Mouse (Mus musculus): ENCODE data around the gene Pex6. TPM values are rescaled to one million over a fixed set of nuclear protein-coding genes. Genes with fewer than 3 reads are reported as not detected.

The Pex6 gene
- polyA plus RNA-seq, 1 experiment = 68.2 TPM

DNA sequence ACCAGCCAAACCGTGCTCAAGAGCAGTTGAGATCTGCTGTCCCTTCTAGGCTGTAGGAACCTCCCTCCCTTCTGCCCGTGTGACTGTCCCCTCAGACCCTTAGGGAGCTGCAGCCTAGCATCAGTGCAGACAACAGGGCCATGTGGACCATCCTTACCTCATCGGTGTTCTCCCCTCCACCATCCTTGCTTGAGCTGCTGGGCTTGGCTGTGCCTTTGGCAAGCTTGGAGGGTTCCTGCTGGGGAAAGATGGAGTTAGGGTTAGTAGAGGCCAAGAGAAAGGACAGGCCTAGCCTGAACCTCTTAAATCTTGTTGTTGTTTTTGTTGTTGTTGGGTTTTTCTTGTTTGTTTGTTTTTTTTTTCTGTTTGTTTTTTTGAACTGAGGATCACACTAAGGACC lies 11.4 kb upstream of the Pex6 start:
- no peak for TF ChIP-seq POLR2A (IDR thresholded peaks at IDR 0.05; ENCODE audit: low read depth, low read length)
- no peak for TF ChIP-seq CTCF (conservative IDR thresholded peaks at IDR 0.05; ENCODE audit: insufficient read depth, insufficient read length, low read depth, low read length)
- WGBS = 79% methylated on average over 3 of the region's 3 CpGs
- no peak overlapping the region for H3K4me3 ChIP-seq (ENCODE audit: insufficient read depth, low read depth, low read length)
- no peaks in the 10 kb centered on the region for H3K36me3 ChIP-seq (ENCODE audit: control insufficient read depth, insufficient read depth, low read length)
- H3K27ac ChIP-seq (ENCODE audit: insufficient read depth, low read depth, low read length) = no peak overlapping the region
- DNase-seq = no peak
- no peaks in the 10 kb centered on the region for H3K27me3 ChIP-seq (replicated peaks; ENCODE audit: control insufficient read depth, insufficient read depth, low read length)
- peaks cover 3% of the 10 kb centered on the region; the same call in 1 of the 2 replicates for H3K4me1 ChIP-seq (ENCODE audit: control insufficient read depth, insufficient read depth, low read length)

DNA sequence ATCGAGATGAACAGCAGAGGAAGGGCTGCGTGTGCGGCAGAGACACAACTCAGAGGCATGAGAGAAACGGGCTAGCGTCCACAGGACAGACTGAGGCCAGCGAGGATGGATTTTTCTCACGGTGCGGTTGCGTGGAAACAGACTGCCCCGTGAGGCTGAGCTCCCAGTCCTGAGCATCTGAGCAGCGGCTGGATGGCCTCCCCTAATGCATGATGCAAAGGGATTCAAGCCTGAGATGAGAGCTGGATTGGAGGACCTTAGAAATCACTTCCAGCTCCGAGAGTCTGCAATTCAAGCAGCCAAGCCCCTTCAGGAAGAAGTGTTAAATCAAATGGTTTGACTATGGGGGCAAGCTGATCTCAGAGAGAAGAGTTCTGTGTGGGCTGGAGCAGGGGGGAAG lies 9.8 kb upstream of the Pex6 start:
- Histone ChIP-seq H3K27me3 (replicated peaks; ENCODE audit: control insufficient read depth, insufficient read depth, low read length) (no peaks in the 10 kb centered on the region), H3K27ac (ENCODE audit: insufficient read depth, low read depth, low read length) (no peak overlapping the region), H3K4me1 (ENCODE audit: control insufficient read depth, insufficient read depth, low read length) (peaks cover 3% of the 10 kb centered on the region; the same call in 1 of the 2 replicates), H3K36me3 (ENCODE audit: control insufficient read depth, insufficient read depth, low read length) (no peaks in the 10 kb centered on the region), H3K4me3 (ENCODE audit: insufficient read depth, low read depth, low read length) (no peak overlapping the region)
- TF ChIP-seq POLR2A (IDR thresholded peaks at IDR 0.05; ENCODE audit: low read depth, low read length) (no peak), CTCF (conservative IDR thresholded peaks at IDR 0.05; ENCODE audit: insufficient read depth, insufficient read length, low read depth, low read length) (no peak)
- no peak for DNase-seq
- 63% methylated on average over 12 of the region's 12 CpGs for WGBS

DNA sequence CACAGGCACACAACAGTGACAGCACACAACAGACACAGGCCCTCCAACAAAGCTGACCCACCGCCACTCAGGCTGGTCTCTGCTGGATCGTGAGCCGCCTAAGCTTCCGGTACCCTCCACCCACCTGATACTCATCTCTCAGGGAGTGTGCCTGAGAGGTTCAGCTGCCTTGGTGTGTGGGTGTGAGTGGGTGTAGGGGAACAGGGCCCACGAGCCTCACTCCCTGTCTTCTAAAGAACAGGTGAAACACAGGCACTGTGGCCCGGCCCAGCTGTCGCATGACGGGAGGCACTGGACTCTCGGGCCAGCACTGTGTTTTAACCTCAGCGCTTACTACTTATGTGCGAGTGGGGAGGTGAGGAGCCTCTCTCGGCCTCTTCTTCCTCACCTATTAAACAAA lies 9.2 kb upstream of the Pex6 start:
- TF ChIP-seq POLR2A (IDR thresholded peaks at IDR 0.05; ENCODE audit: low read depth, low read length) = no peak
- TF ChIP-seq CTCF (conservative IDR thresholded peaks at IDR 0.05; ENCODE audit: insufficient read depth, insufficient read length, low read depth, low read length) = no peak
- Histone ChIP-seq H3K4me3 (ENCODE audit: insufficient read depth, low read depth, low read length) (no peak overlapping the region), H3K4me1 (ENCODE audit: control insufficient read depth, insufficient read depth, low read length) (peaks cover 3% of the 10 kb centered on the region; the same call in 1 of the 2 replicates), H3K27me3 (replicated peaks; ENCODE audit: control insufficient read depth, insufficient read depth, low read length) (no peaks in the 10 kb centered on the region), H3K27ac (ENCODE audit: insufficient read depth, low read depth, low read length) (no peak overlapping the region), H3K36me3 (ENCODE audit: control insufficient read depth, insufficient read depth, low read length) (no peaks in the 10 kb centered on the region)
- DNase-seq = no peak
- WGBS = 85% methylated on average over 12 of the region's 12 CpGs

DNA sequence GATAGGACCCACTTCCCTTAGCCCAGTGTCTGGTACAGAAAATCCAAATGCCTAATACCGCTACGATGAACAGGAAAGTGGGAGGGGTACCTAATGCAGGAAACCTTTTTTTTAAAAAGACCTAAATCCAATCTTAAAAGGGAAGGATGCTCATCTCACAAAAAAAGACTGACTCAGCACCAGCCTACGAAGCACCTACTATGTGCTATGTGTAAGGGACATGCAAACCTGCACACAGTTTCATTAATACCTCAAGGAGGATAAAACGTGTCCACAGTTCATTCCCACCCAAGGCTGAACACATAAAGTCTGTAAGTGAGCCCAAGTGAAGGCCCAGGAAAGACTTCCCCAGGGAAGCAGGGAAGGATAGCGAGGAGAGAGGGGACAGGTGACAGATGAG lies 8.8 kb upstream of the Pex6 start:
- Histone ChIP-seq H3K36me3 (ENCODE audit: control insufficient read depth, insufficient read depth, low read length) (no peaks in the 10 kb centered on the region), H3K4me3 (ENCODE audit: insufficient read depth, low read depth, low read length) (no peak overlapping the region), H3K27me3 (replicated peaks; ENCODE audit: control insufficient read depth, insufficient read depth, low read length) (no peaks in the 10 kb centered on the region), H3K4me1 (ENCODE audit: control insufficient read depth, insufficient read depth, low read length) (peaks cover 3% of the 10 kb centered on the region; the same call in 1 of the 2 replicates), H3K27ac (ENCODE audit: insufficient read depth, low read depth, low read length) (no peak overlapping the region)
- DNase-seq = no peak
- whole genome bisulfite sequencing = 85% methylated on average over 5 of the region's 5 CpGs
- TF ChIP-seq POLR2A (IDR thresholded peaks at IDR 0.05; ENCODE audit: low read depth, low read length) (no peak), CTCF (conservative IDR thresholded peaks at IDR 0.05; ENCODE audit: insufficient read depth, insufficient read length, low read depth, low read length) (no peak)

DNA sequence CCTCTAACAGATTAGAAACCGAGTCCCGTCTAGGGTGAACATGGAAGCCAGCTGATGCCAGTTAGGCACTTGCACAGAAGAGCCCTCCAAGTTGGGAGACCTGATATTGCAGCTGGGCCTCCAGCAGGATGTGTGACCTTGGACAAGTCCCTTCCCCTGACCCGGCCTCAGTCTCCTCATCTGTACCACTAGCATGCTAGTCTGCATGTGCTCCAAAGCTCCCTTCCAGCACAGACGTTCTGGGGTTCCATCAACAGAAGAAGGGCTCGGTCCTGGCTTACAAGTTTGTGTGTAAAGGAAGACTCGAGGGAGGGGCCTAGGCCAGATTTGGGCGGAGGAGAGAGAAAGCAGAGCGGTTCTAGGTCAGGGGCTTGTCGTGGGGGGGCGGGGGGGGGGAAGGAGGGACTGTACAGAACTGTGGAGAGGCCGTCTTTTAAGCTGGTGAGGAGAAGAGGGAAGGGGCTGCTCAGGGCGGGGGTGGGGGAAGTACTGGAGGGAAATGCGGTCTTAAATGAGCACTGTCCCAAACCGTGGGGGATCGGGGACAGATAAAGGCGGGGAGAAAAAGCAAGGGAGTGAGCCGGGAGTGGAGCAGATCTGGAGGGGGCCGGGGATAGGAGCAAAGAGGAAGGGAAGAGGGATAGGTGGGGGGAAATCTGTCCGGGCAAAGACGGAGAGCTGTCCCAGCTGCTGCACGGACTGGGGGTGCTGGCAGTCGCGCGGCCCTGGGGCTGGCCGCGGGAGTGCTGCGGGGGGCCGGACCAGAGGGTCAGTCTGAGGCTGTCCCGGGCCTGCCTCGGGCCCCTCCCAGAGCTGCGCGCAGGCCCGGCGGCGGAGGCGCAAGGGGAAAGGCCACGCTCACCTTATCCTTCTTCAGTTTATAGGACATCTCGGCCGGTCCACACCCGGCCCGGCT lies 7.0 kb upstream of the Pex6 start:
- Histone ChIP-seq H3K4me3 (ENCODE audit: insufficient read depth, low read depth, low read length) (peak overlapping the region; percentile 76), H3K36me3 (ENCODE audit: control insufficient read depth, insufficient read depth, low read length) (no peaks in the 10 kb centered on the region), H3K27ac (ENCODE audit: insufficient read depth, low read depth, low read length) (peak overlapping the region; percentile 44), H3K4me1 (ENCODE audit: control insufficient read depth, insufficient read depth, low read length) (peaks cover 3% of the 10 kb centered on the region; the same call in 1 of the 2 replicates), H3K27me3 (replicated peaks; ENCODE audit: control insufficient read depth, insufficient read depth, low read length) (no peaks in the 10 kb centered on the region)
- DNase-seq = no peak
- WGBS = 6% methylated on average over 41 of the region's 41 CpGs
- TF ChIP-seq CTCF (conservative IDR thresholded peaks at IDR 0.05; ENCODE audit: insufficient read depth, insufficient read length, low read depth, low read length) (no peak), POLR2A (IDR thresholded peaks at IDR 0.05; ENCODE audit: low read depth, low read length) (no peak)

DNA sequence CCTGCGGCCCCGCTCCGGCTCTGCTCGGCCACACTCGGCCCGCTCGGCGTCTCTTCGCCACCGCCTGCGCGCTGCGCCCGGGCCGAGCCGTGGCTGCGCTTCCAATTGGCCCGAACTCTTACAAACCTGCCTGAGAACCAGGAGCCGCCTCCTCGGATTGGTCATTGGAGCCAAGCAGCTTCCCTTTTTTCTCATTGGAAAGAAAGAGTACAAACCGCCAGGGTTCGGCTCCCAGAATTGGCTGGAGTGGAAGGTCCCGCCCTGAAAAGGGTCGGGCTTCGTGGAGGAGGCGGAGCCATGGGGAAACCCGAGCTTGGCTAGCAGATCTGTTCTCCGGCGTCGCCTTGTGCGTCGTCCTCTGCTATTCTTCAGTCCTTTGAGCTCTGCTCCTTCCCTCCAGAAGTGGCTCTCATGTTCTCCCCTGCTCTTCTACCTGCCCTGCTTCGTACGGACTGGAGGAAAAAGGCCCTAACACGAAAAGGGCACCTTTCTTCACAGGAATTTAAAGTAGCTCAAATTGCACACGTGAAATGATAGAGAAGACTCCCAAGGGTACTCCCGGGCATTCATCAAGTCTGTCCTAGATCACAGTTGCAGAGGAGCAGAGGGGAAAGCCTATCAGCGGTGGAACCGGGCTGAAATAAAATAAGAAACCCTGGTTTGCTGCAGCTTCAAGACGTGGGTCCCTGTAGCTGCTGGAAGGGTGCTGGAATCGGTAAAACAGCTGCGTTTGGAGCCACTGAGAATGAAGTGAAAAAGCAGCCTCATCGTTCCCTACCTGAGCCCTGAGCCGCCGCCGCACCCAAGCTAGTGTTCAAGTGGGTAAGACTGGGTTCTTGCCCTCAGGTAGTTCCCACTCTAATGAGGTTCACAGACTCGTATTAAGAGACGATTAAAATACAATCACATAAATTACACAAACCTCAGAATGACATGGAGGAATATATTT lies 6.1 kb upstream of the Pex6 start, which contains the start of gene Ppp2r5d:
Ppp2r5d (minus strand) TSS at position 225 of the 949 bp plus-strand sequence.
- Histone ChIP-seq H3K27ac (ENCODE audit: insufficient read depth, low read depth, low read length) (peak within 1 kb of the TSS; percentile 78), H3K27me3 (replicated peaks; ENCODE audit: control insufficient read depth, insufficient read depth, low read length) (no peaks in the 10 kb centered on the region), H3K4me3 (ENCODE audit: insufficient read depth, low read depth, low read length) (peak within 1 kb of the TSS; percentile 76), H3K4me1 (ENCODE audit: control insufficient read depth, insufficient read depth, low read length) (peaks cover 3% of the 10 kb centered on the region; the same call in 1 of the 2 replicates), H3K36me3 (ENCODE audit: control insufficient read depth, insufficient read depth, low read length) (no peaks in the 10 kb centered on the region)
- under 1% methylated on average over 48 of the region's 48 CpGs for WGBS
- peak; percentile 99 for DNase-seq
- TF ChIP-seq POLR2A (IDR thresholded peaks at IDR 0.05; ENCODE audit: low read depth, low read length) (peak; percentile 39), CTCF (conservative IDR thresholded peaks at IDR 0.05; ENCODE audit: insufficient read depth, insufficient read length, low read depth, low read length) (no peak)
